Comparison of ENCODE assay signal across 10 mouse cellular contexts in genomic region chr1:159355027-159355570, GRCm38 (mm10).
DNase-seq lines count a peak whose midpoint lies in the region; ATAC-seq and TF ChIP-seq lines count a peak whose summit lies in the region.
"Had no signal": no experiment of that assay in that cellular context is flagged by ENCODE, and none has a peak within 500 bp of the region (broad histone marks: within the 10 kb centered on the region; RNA-seq: fewer than 3 reads in every experiment).

No protein-coding gene starts in this region.

- H3K4me2 ChIP-seq in liver, postnatal 0 days (ENCODE audit: low read depth, low read length), result no peak overlapping the region
- no peak overlapping the region for H3K4me2 ChIP-seq in heart, postnatal 0 days (ENCODE audit: low read depth, low read length)
- H3K4me2 ChIP-seq in liver, embryonic 12.5 days, result no peak overlapping the region
- H3K4me2 ChIP-seq in midbrain, embryonic 11.5 days, result no peak overlapping the region
- no peak overlapping the region for H3K4me2 ChIP-seq in liver, embryonic 11.5 days
- H3K4me2 ChIP-seq: embryonic facial prominence, embryonic 12.5 days had no signal

- H3K9me3 ChIP-seq in liver, postnatal 0 days (ENCODE audit: low read length), result no peaks in the 10 kb centered on the region
- no peaks in the 10 kb centered on the region; the same call in 1 of the 2 replicates for H3K9me3 ChIP-seq in heart, postnatal 0 days (replicated peaks; ENCODE audit: control insufficient read depth, low read length)
- no peaks in the 10 kb centered on the region for H3K9me3 ChIP-seq in liver, embryonic 12.5 days (replicated peaks)
- H3K9me3 ChIP-seq in midbrain, embryonic 11.5 days (ENCODE audit: control insufficient read depth, low read length), result no peaks in the 10 kb centered on the region
- H3K9me3 ChIP-seq in liver, embryonic 11.5 days (ENCODE audit: control insufficient read depth, low read length), result no peaks in the 10 kb centered on the region
- H3K9me3 ChIP-seq: embryonic facial prominence, embryonic 12.5 days had no signal

- ATAC-seq in liver, postnatal 0 days, result no peak
- ATAC-seq in heart, postnatal 0 days (ENCODE audit: insufficient read depth, low read depth), result peak; percentile 77
- ATAC-seq in liver, embryonic 12.5 days, result no peak
- no peak for ATAC-seq in midbrain, embryonic 11.5 days (ENCODE audit: low FRiP score)
- no peak for ATAC-seq in liver, embryonic 11.5 days (replicated peaks; ENCODE audit: low FRiP score)
- ATAC-seq: hindbrain, embryonic 16.5 days had no signal

- TF ChIP-seq POLR2A in liver, adult 2 months (IDR thresholded peaks at IDR 0.05; ENCODE audit: extremely low read depth, insufficient read depth, low read length), result no peak

- TF ChIP-seq CTCF in liver, adult 2 months (IDR thresholded peaks at IDR 0.05; ENCODE audit: low read depth, low read length), result no peak
- no peak for TF ChIP-seq CTCF in liver, postnatal 0 days (IDR thresholded peaks at IDR 0.05; ENCODE audit: low read depth)
- TF ChIP-seq CTCF in heart, postnatal 0 days (IDR thresholded peaks at IDR 0.05; ENCODE audit: low read depth), result no peak

- H3K9ac ChIP-seq in liver, adult 2 months (ENCODE audit: low read depth, low read length), result no peak overlapping the region
- H3K9ac ChIP-seq in liver, postnatal 0 days (replicated peaks), result no peak overlapping the region
- H3K9ac ChIP-seq in heart, postnatal 0 days (replicated peaks; ENCODE audit: low read depth, low read length), result no peak overlapping the region
- H3K9ac ChIP-seq in liver, embryonic 12.5 days, result no peak overlapping the region
- H3K9ac ChIP-seq in midbrain, embryonic 11.5 days (ENCODE audit: low read length), result no peak overlapping the region
- no peak overlapping the region for H3K9ac ChIP-seq in liver, embryonic 11.5 days (ENCODE audit: low read depth, low read length)
- H3K9ac ChIP-seq: embryonic facial prominence, embryonic 12.5 days had no signal

- WGBS in liver, adult 2 months, result 90% methylated on average over 1 of the region's 1 CpGs
- WGBS in liver, postnatal 0 days (ENCODE audit: insufficient replicate concordance), result 90% methylated on average over 1 of the region's 1 CpGs
- 34% methylated on average over 1 of the region's 1 CpGs for WGBS in heart, postnatal 0 days
- 91% methylated on average over 1 of the region's 1 CpGs for WGBS in liver, embryonic 12.5 days (ENCODE audit: insufficient replicate concordance)
- WGBS in midbrain, embryonic 11.5 days, result 97% methylated on average over 1 of the region's 1 CpGs
- 91% methylated on average over 1 of the region's 1 CpGs for WGBS in liver, embryonic 11.5 days

- TF ChIP-seq EP300 in liver, postnatal 0 days (IDR thresholded peaks at IDR 0.05; ENCODE audit: low read depth), result no peak
- no peak for TF ChIP-seq EP300 in heart, postnatal 0 days (IDR thresholded peaks at IDR 0.05; ENCODE audit: low read depth)

- H3K4me1 ChIP-seq in liver, adult 2 months (ENCODE audit: control insufficient read depth, insufficient read depth, low read length), result no peaks in the 10 kb centered on the region
- H3K4me1 ChIP-seq in liver, postnatal 0 days (ENCODE audit: insufficient read depth), result no peaks in the 10 kb centered on the region
- H3K4me1 ChIP-seq in heart, postnatal 0 days (ENCODE audit: control insufficient read depth, insufficient read depth), result no peaks in the 10 kb centered on the region
- no peaks in the 10 kb centered on the region for H3K4me1 ChIP-seq in liver, embryonic 12.5 days
- H3K4me1 ChIP-seq in midbrain, embryonic 11.5 days (ENCODE audit: control insufficient read depth, insufficient read depth, low read length), result no peaks in the 10 kb centered on the region
- H3K4me1 ChIP-seq in liver, embryonic 11.5 days (replicated peaks; ENCODE audit: control insufficient read depth, insufficient read depth, low read length), result no peaks in the 10 kb centered on the region
- H3K4me1 ChIP-seq: embryonic facial prominence, embryonic 12.5 days had no signal

- peak; percentile 48 for DNase-seq in liver, adult 2 months (ENCODE audit: extremely low read depth, low read depth, low spot score)
- no peak for DNase-seq in liver, postnatal 0 days
- DNase-seq in cerebellum, adult 9-10 months, result peak; percentile 45
- DNase-seq in heart, postnatal 0 days (ENCODE audit: low spot score), result peak; percentile 82
- peak; percentile 8 for DNase-seq in right cerebral cortex, postnatal 25 days
- no peak for DNase-seq in midbrain, embryonic 11.5 days (ENCODE audit: low spot score, missing footprints)
- no peak for DNase-seq in liver, embryonic 11.5 days (ENCODE audit: low spot score)

- no peak overlapping the region for H3K4me3 ChIP-seq in liver, adult 2 months (ENCODE audit: insufficient read depth, low read depth, low read length)
- H3K4me3 ChIP-seq in liver, postnatal 0 days (ENCODE audit: low read depth, low read length), result no peak overlapping the region
- no peak overlapping the region for H3K4me3 ChIP-seq in heart, postnatal 0 days (ENCODE audit: low read depth, low read length)
- no peak overlapping the region for H3K4me3 ChIP-seq in liver, embryonic 12.5 days
- no peak overlapping the region for H3K4me3 ChIP-seq in midbrain, embryonic 11.5 days (ENCODE audit: low read depth, low read length)
- H3K4me3 ChIP-seq in liver, embryonic 11.5 days (ENCODE audit: low read depth, low read length), result no peak overlapping the region
- H3K4me3 ChIP-seq: embryonic facial prominence, embryonic 12.5 days had no signal

- H3K27ac ChIP-seq in liver, adult 2 months (replicated peaks; ENCODE audit: insufficient read depth, low read depth, low read length), result no peak overlapping the region
- H3K27ac ChIP-seq in liver, postnatal 0 days (ENCODE audit: low read depth), result no peak overlapping the region
- no peak overlapping the region for H3K27ac ChIP-seq in heart, postnatal 0 days (ENCODE audit: low read depth)
- H3K27ac ChIP-seq in liver, embryonic 12.5 days, result no peak overlapping the region
- no peak overlapping the region for H3K27ac ChIP-seq in midbrain, embryonic 11.5 days (ENCODE audit: low read depth, low read length)
- H3K27ac ChIP-seq in liver, embryonic 11.5 days (ENCODE audit: low read depth, low read length), result no peak overlapping the region
- H3K27ac ChIP-seq: embryonic facial prominence, embryonic 12.5 days had no signal

- no peaks in the 10 kb centered on the region for H3K27me3 ChIP-seq in liver, adult 2 months (ENCODE audit: control insufficient read depth, insufficient read depth, low read length)
- H3K27me3 ChIP-seq in liver, postnatal 0 days (ENCODE audit: insufficient read depth, low read length), result no peaks in the 10 kb centered on the region
- no peaks in the 10 kb centered on the region for H3K27me3 ChIP-seq in heart, postnatal 0 days (ENCODE audit: control insufficient read depth, insufficient read depth, low read length)
- H3K27me3 ChIP-seq in liver, embryonic 12.5 days (replicated peaks), result no peaks in the 10 kb centered on the region
- no peaks in the 10 kb centered on the region for H3K27me3 ChIP-seq in midbrain, embryonic 11.5 days (ENCODE audit: control insufficient read depth, insufficient read depth, low read length)
- no peaks in the 10 kb centered on the region for H3K27me3 ChIP-seq in liver, embryonic 11.5 days (replicated peaks; ENCODE audit: control insufficient read depth, insufficient read depth, low read length)
- H3K27me3 ChIP-seq: embryonic facial prominence, embryonic 12.5 days had no signal

- peaks cover 13% of the 10 kb centered on the region for H3K36me3 ChIP-seq in liver, adult 2 months (ENCODE audit: control insufficient read depth, insufficient read depth, low read length)
- H3K36me3 ChIP-seq in liver, postnatal 0 days (replicated peaks; ENCODE audit: insufficient read depth, low read length), result peaks cover 14% of the 10 kb centered on the region
- peaks cover 9% of the 10 kb centered on the region; the same call in 1 of the 2 replicates for H3K36me3 ChIP-seq in heart, postnatal 0 days (replicated peaks; ENCODE audit: control insufficient read depth, insufficient read depth, low read length)
- H3K36me3 ChIP-seq in liver, embryonic 12.5 days, result peaks cover 23% of the 10 kb centered on the region
- H3K36me3 ChIP-seq in midbrain, embryonic 11.5 days (ENCODE audit: control insufficient read depth, insufficient read depth, low read length), result peaks cover 8% of the 10 kb centered on the region; the same call in 1 of the 2 replicates
- H3K36me3 ChIP-seq in liver, embryonic 11.5 days (ENCODE audit: control insufficient read depth, insufficient read depth, low read length), result no peaks in the 10 kb centered on the region

- no peaks in the 10 kb centered on the region for H3K79me2 ChIP-seq in liver, adult 2 months (ENCODE audit: control insufficient read depth, insufficient read depth, low read length)

Comparison
In these comparisons a context has a peak if more than half of its experiments do, and no peak if none do; other contexts are left out.
1. DNase-seq: peak in liver, adult 2 months (single experiment), cerebellum, adult 9-10 months (single experiment), heart, postnatal 0 days (single experiment) and right cerebral cortex, postnatal 25 days (single experiment); none in liver, postnatal 0 days (single experiment), midbrain, embryonic 11.5 days (single experiment) and liver, embryonic 11.5 days (single experiment).